Mouse (Mus musculus) fat pad, adult 2 months (tissue): Measurements from ENCODE around the gene Rprm.

ENCODE experiments used
- DNase-seq: peaks from one replicate; pipeline ENCODE4 v3.0.0-alpha.2; 2011; ENCODE audit warnings: low read depth, low spot score; ENCODE audit errors: extremely low read depth

The Rprm gene

GRCm38 (mm10) chr2:54085430-54086087 lies at the start of gene Rprm:
TSS of gene Rprm (minus strand) at chr2:54085552.
- DNase-seq, result no peak

- DNase-seq, result no peak
These were observed 34.0 kb upstream of the Rprm start for GRCm38 (mm10) chr2:54119305-54119704.

GRCm38 (mm10) chr2:54118881-54119280 lies 33.5 kb upstream of the Rprm start:
- no peak for DNase-seq

DNA sequence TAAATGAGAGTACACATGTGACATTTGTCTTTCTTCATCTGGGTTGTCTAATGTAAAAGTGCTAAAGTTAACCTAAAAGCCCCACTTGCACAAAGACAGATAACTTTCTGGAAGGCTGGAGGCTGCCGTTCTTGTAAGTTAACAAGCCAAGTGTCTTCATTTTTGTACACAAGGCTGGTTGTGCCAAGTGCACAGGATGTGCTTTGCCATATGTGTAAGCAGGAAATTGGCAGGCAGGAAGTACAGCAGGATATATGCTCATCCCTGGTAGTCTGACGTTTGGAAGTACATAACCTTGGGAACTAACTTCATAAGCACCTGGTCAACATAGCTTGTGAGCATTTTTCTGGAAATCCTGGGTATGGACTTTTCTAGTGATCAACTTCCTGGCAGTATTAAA lies 25.9 kb upstream of the Rprm start:
- DNase-seq, result no peak

DNA sequence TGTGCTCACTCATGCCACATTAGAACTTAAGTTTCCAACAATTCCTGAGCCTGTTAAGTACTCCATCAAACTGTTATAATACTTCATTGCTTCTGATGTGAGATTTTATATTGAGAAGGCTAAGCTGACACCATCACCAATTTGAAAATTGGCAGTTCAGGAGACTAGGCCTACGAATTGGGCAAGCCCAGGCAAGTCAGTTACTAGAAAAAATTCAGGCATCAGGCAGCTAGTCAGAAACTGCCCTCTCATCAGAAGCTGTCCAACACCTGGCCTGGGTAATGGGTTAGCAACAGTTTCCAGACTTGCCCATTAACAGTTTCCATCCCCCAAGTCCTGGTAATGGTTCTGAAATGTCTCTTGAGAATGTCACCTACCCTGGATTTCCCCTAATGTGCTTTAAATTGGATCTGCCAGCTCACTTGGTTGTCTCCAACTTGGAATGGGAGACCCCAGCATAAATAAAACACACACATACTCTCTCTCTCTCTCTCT lies 20.9 kb upstream of the Rprm start:
- no peak for DNase-seq

- no peak for DNase-seq
These were observed 14.6 kb upstream of the Rprm start for GRCm38 (mm10) chr2:54099939-54100338.

- DNase-seq, result no peak
These were observed 7.3 kb upstream of the Rprm start for GRCm38 (mm10) chr2:54092616-54093015.

DNA sequence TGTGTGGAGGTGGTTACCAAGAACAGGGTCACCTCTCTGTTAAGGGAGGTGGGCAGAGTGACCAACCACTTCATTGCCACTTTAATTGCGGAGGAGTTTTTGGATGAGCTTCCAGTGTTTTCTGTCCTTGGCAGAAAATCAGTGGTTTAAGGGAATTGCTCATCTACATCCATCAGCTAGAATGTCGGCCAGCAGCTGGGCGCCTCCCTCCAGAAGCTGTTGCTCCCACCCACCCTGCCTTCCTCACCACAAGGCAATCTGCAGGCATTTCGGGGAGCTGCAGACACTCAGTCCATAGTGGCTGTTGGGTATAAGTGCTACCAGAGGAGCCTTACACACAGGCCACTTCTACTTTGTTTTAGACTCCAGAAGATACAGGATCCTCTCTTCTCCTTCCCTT lies 902 bp upstream of the Rprm start:
- DNase-seq, result no peak

DNA sequence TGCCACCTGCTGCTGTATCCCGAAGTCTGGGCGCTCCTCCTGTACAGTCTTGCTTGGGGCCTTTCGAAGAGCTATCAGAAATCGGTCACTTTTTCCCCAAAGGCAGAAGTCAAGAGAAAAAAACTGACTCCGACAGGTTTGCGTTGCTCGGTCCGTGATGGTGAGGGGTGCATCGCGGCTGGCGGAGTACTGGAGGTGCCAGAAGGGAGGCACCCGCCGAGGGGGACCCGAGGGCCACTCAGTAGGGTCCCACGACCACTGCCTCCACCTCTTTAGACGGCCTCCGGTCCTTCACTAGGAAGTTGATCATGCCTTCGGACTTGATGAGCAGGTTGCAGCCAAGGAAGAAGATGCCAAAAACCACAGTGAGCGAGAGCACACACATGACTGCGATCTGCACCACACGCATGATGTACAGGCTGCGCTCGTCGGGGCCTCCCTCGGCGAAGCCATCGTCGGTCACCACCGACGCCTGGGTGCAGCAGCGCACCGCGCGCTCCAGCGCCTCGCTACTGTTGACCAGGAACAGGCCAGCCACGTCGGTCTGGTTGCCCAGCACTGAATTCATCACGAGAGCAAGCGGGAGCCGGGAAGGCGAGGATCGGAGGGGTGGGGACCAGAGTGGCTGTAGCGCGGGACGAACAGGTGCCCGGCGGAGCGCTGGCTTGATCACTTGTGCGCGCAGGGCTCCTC lies 469 bp downstream of the Rprm start:
- DNase-seq, result no peak

DNA sequence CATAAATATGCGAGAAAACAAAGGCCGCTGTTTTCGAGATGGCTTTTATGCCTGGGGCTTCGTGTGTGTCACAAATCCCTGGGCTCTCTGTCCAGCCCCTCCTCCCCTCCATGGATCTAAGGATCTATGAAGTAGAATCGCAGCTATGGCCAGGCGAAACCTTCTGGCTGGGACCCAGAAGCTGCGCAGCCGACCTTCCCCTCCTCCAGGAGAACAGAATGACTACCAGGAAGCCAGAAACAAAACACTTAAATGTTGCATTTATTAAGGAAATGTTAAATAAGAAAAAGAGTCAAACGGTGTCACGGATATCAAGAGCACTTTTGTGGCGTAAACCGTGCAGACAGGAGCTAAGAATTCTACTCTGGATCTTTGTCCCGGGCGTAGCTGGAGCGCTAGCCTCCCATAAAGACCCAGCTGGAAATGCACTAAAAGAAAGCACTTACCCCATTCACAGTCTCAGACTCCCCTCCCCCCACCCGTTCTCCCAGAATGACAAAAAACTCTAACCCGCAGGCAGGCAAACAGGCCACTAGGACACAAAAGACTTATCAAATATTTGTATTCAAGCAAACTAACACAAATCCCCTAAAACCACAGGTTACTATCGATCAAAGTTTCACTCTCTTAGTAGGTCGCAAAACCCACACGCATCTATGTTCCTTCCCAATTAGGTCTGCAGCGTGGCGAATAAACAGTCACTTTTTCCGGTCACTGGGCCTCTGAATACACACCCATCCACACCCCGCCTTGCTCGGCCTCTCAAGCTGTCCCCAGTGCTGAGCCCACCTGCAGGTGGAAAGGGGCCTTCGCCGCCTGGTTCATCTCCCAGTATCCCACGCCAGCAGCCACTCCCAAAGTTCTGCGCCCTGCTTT lies 1.3 kb downstream of the Rprm start:
- no peak for DNase-seq

DNA sequence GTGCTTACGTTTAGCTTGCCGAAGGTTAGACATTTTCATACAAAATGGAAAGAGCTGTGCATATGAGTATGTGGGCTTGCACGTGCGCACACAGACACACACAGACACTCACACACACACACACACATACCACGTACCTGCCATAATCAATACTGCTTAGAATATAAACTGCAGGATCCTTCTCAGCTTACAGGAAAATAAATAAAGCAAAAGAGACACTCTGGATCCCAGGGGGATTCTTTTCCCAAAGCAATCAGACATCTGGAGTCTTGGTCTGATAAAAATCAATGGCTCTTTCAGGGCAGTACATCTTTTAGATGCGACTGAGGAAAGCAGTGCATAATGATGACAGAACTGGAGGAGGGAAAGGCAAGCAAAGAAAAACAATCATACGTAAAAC lies 6.4 kb downstream of the Rprm start:
- no peak for DNase-seq

DNA sequence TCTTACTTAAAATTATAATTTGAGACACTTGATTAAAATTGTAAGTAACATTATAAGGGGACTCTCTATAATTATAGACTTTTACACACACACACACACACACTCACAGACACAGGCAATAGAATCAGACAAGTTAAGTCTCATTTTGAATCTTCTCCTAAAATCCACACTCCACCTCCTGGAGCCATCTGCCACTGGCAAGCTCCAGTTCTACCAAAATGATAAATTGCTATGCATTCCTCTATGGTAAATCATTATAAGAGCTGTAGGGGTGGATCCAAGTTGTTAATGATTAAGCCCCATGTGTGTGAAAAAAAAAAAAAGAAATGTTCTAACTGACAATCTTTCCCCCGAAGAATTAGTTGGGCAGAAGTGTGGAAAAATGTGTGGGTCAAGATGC lies 13.8 kb downstream of the Rprm start:
- DNase-seq, result no peak

GRCm38 (mm10) chr2:54062421-54062820 lies 22.9 kb downstream of the Rprm start:
- DNase-seq, result no peak

- DNase-seq, result no peak
These were observed 24.3 kb downstream of the Rprm start for GRCm38 (mm10) chr2:54061039-54061438.
